Comparison of ENCODE assay signal across 21 mouse cellular contexts in genomic region chr5:99602244-99603023, GRCm38 (mm10).
DNase-seq lines count a peak whose midpoint lies in the region; ATAC-seq and TF ChIP-seq lines count a peak whose summit lies in the region.
"Had no signal": no experiment of that assay in that cellular context is flagged by ENCODE, and none has a peak within 500 bp of the region (broad histone marks: within the 10 kb centered on the region; RNA-seq: fewer than 3 reads in every experiment).

No protein-coding gene starts in this region.

- DNase-seq in heart, adult 11 months, result peak; percentile 21
- DNase-seq in heart, postnatal 14 days, result no peak
- DNase-seq in kidney, adult 2 months, result peak; percentile 45
- DNase-seq in kidney, postnatal 25 days, result no peak
- DNase-seq in layer of hippocampus, adult 2 months (ENCODE audit: low spot score in 2 of 2), result no peak
- no peak for DNase-seq in layer of hippocampus, adult 9-10 months (ENCODE audit: low spot score)
- DNase-seq: adrenal gland, postnatal 10 days; cerebellum, adult 18-20 months; cerebellum, adult 9-11 months; embryo, embryonic 11 days; gastrocnemius, postnatal 10 days; heart, adult 2 months; heart, postnatal 4 days had no signal

- no peak overlapping the region for H3K27ac ChIP-seq in kidney, adult 2 months (ENCODE audit: insufficient read depth, low read depth, low read length)
- 0 out of 2 replicates have a peak overlapping the region, but pooled peaks have one; percentile 11 for H3K27ac ChIP-seq in layer of hippocampus, adult 2 months
- H3K27ac ChIP-seq in cortical plate, adult 2 months (ENCODE audit: insufficient read depth, low read length), result 0 out of 2 replicates have a peak overlapping the region, but pooled peaks have one; percentile 33
- H3K27ac ChIP-seq: embryonic facial prominence, embryonic 15.5 days; forebrain, embryonic 10.5 days; heart, adult 2 months; heart, embryonic 13.5 days; hindbrain, embryonic 14.5 days had no signal

- ATAC-seq in inflammation-experienced regulatory T-cells, adult 6 months, result no peak
- ATAC-seq: forebrain, embryonic 14.5 days had no signal

- H3K36me3 ChIP-seq in kidney, adult 2 months (ENCODE audit: control insufficient read depth, insufficient read depth, low read length), result no peaks in the 10 kb centered on the region
- H3K36me3 ChIP-seq: embryonic facial prominence, embryonic 15.5 days; forebrain, embryonic 10.5 days; heart, embryonic 13.5 days had no signal

- 46% methylated on average over 10 of the region's 10 CpGs for WGBS in kidney, adult 2 months

- H3K4me3 ChIP-seq in kidney, adult 2 months (ENCODE audit: insufficient read depth, low read depth, low read length), result no peak overlapping the region
- no peak overlapping the region for H3K4me3 ChIP-seq in layer of hippocampus, adult 2 months
- no peak overlapping the region for H3K4me3 ChIP-seq in cortical plate, adult 2 months (ENCODE audit: insufficient read depth, low read length)
- H3K4me3 ChIP-seq: embryonic facial prominence, embryonic 15.5 days; erythroblast, embryonic 14.5 days; forebrain, embryonic 10.5 days; heart, adult 2 months; heart, embryonic 13.5 days had no signal

- H3K27me3 ChIP-seq in kidney, adult 2 months (replicated peaks; ENCODE audit: control insufficient read depth, insufficient read depth, low read length), result no peaks in the 10 kb centered on the region
- H3K27me3 ChIP-seq: embryonic facial prominence, embryonic 15.5 days; heart, embryonic 13.5 days had no signal

- H3K4me1 ChIP-seq in kidney, adult 2 months (ENCODE audit: control insufficient read depth, insufficient read depth, low read length), result peaks cover 8% of the 10 kb centered on the region; the same call in 1 of the 2 replicates
- peaks cover 12% of the 10 kb centered on the region for H3K4me1 ChIP-seq in cortical plate, adult 2 months (ENCODE audit: control insufficient read depth, insufficient read depth, low read length)

- no peak for TF ChIP-seq POLR2A in kidney, adult 2 months (IDR thresholded peaks at IDR 0.05; ENCODE audit: low read depth, low read length)
- TF ChIP-seq POLR2A in cortical plate, adult 2 months (IDR thresholded peaks at IDR 0.05; ENCODE audit: extremely low read depth, insufficient read depth, low read length), result no peak

- intact Hi-C loops in heart, postnatal 14 days (cut with DNase I), result no loop called here

- no peak for TF ChIP-seq CTCF in kidney, adult 2 months (conservative IDR thresholded peaks at IDR 0.05; ENCODE audit: insufficient read depth, insufficient read length, low read depth, low read length)
- TF ChIP-seq CTCF in layer of hippocampus, adult 2 months (conservative IDR thresholded peaks at IDR 0.05), result no peak
- no peak for TF ChIP-seq CTCF in cortical plate, adult 2 months (IDR thresholded peaks at IDR 0.05; ENCODE audit: extremely low read depth, insufficient read depth, low read length)

Comparison
In these comparisons a context has a peak if more than half of its experiments do, and no peak if none do; other contexts are left out.
1. DNase-seq: peak in heart, adult 11 months (single experiment) and kidney, adult 2 months (single experiment); none in heart, postnatal 14 days (0 of 2), kidney, postnatal 25 days (0 of 2), layer of hippocampus, adult 2 months (0 of 2) and layer of hippocampus, adult 9-10 months (single experiment).